Mouse (Mus musculus) spleen, adult 2 months (tissue): ENCODE measurements around the gene Rffl. TPM values are rescaled to one million over a fixed set of nuclear protein-coding genes. Genes with fewer than 3 reads are reported as not detected.
A peak's percentile ranks its signal among the peaks of the same experiment; 100 is the strongest.

ENCODE experiments used
- DNase-seq, 2 experiments: peaks; one replicate each; pipeline versions ENCODE4 v3.0.0 to v3.0.0-alpha.2; 2012 to 2021; ENCODE audit warnings: low spot score in 2 of 2, low read depth in 1 of 2
- H3K27ac ChIP-seq: fragments of 200-500 bp; 2 replicates; pipeline ENCODE4 v1.5.1; 2012; ENCODE audit warnings: low read length, inconsistent platforms; ENCODE audit not compliant: insufficient read depth
- H3K27me3 ChIP-seq: fragments of 200-500 bp; 2 replicates; pipeline ENCODE4 v1.6.1; 2012; ENCODE audit warnings: mild to moderate bottlenecking, moderate library complexity, low read length, inconsistent platforms; ENCODE audit not compliant: control insufficient read depth, insufficient read depth
- H3K36me3 ChIP-seq: fragments of 200-500 bp; 2 replicates; pipeline ENCODE4 v1.6.1; 2012; ENCODE audit warnings: mild to moderate bottlenecking, low read length, inconsistent platforms; ENCODE audit not compliant: control insufficient read depth, insufficient read depth
- H3K4me1 ChIP-seq: fragments of 200-500 bp; 2 replicates; pipeline ENCODE4 v1.6.1; 2011; ENCODE audit warnings: inconsistent platforms; ENCODE audit not compliant: control insufficient read depth, insufficient read depth, insufficient read length
- H3K4me3 ChIP-seq: fragments of 200-500 bp; 2 replicates; pipeline ENCODE4 v1.5.1; 2011; ENCODE audit warnings: mild to moderate bottlenecking, inconsistent platforms; ENCODE audit not compliant: insufficient read depth, insufficient read length; ENCODE audit errors: extremely low read depth
- CTCF ChIP-seq: fragments of 200-500 bp; IDR thresholded peaks from 2 replicates; pipeline ENCODE4 v1.5.1; 2011; ENCODE audit warnings: mild to moderate bottlenecking, inconsistent platforms; ENCODE audit not compliant: insufficient read depth, insufficient read length, insufficient replicate concordance; ENCODE audit errors: extremely low read depth
- POLR2A ChIP-seq: fragments of 200-500 bp; IDR thresholded peaks from 2 replicates; pipeline ENCODE4 v1.6.1; 2011; ENCODE audit warnings: low read depth, low read length, inconsistent platforms
- WGBS: fragments of 180-500 bp; shearing (Covaris S2); methylation state at CpG from one replicate; pipeline ENCODE4 v1.1.7; 2018; 5-methylcytosine and 5-hydroxymethylcytosine counted together
- polyA plus RNA-seq: library from polyadenylated mRNA; depleted of rRNA; stranded (reverse); fragments of >200 nt; gene quantifications from 2 replicates; pipeline ENCODE4 v1.2.3, GENCODE M21; 2012

The Rffl gene
- polyA plus RNA-seq, 1 experiment: 13.3 TPM

GRCm38 (mm10) chr11:82846938-82847337 is 24.1 kb downstream of the Rffl start:
- no peak for TF ChIP-seq CTCF
- TF ChIP-seq POLR2A: no peak
- Histone ChIP-seq H3K4me3 (no peak overlapping the region), H3K36me3 (no peaks in the 10 kb centered on the region), H3K4me1 (peaks cover 4% of the 10 kb centered on the region; the same call in 1 of the 2 replicates), H3K27me3 (no peaks in the 10 kb centered on the region), H3K27ac (no peak overlapping the region; the same call in 1 of the 2 replicates)
- no peak for DNase-seq
- 83% methylated on average over 3 of the region's 3 CpGs for WGBS

DNA sequence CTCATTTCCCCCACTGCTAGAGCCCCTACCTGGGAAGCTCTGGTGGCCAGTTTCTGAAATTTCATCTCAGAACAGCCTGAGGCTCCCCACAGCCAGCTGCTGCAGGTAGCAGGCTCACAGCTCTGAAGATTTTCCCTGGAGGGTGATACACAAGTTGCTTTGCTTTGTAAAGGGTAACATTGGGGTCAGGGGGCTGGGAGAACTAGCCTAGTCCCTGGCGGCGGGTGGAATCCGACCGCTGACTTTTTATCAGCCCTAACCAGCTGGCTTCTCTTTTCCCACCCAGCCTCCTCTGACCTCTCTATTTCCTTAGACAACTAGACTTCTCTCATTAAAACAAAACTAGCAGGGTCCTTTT is 25.0 kb downstream of the Rffl start:
- peaks cover 4% of the 10 kb centered on the region; the same call in 1 of the 2 replicates for H3K4me1 ChIP-seq
- H3K4me3 ChIP-seq: peak overlapping the region; percentile 20; the same call in 1 of the 2 replicates
- no peak for DNase-seq
- TF ChIP-seq POLR2A: no peak
- TF ChIP-seq CTCF: no peak
- 32% methylated on average over 4 of the region's 4 CpGs for WGBS
- no peaks in the 10 kb centered on the region for H3K27me3 ChIP-seq
- no peaks in the 10 kb centered on the region for H3K36me3 ChIP-seq
- peak overlapping the region; percentile 10; the same call in 1 of the 2 replicates for H3K27ac ChIP-seq

DNA sequence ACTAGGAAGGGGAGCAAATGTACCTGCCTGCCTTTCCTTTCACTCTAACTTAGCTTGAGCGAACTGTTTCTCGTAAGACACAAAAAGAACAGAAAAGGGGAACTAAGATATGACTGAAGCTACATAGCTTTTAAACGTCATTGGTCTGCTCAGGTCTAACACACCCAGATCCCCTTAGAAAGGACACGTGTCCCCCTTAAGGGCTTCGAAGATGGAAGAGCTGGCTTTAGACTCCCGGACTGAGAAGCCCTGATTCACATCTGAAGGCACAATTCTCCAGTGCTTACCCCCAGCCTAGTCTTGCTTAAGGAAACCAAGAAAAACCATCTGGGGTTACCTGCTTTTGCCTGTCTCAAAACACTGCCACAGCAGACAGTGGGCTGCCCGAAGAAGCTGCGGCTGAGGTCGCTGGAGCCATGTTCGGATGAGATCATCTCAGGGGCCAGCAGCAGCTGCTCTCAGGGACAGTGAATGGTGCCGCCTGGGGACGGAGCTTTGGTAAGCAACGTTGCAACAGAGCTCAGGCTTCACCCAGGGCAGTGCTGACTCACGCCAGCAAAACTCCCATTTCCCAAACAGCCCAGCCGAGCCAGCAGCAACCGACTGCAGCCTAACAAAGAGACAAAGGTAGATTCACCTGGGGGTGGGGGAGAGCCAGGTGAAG is 25.5 kb downstream of the Rffl start:
- DNase-seq: peak; percentile 24 to 31
- no peaks in the 10 kb centered on the region for H3K27me3 ChIP-seq
- TF ChIP-seq POLR2A (no peak), CTCF (no peak)
- no peaks in the 10 kb centered on the region for H3K36me3 ChIP-seq
- H3K4me3 ChIP-seq: peak overlapping the region; percentile 20; the same call in 1 of the 2 replicates
- H3K4me1 ChIP-seq: peaks cover 4% of the 10 kb centered on the region; the same call in 1 of the 2 replicates
- peak overlapping the region; percentile 10; the same call in 1 of the 2 replicates for H3K27ac ChIP-seq
- WGBS: 7% methylated on average over 16 of the region's 16 CpGs

- Histone ChIP-seq H3K36me3 (no peaks in the 10 kb centered on the region), H3K4me3 (peak overlapping the region; percentile 9), H3K4me1 (peaks cover 4% of the 10 kb centered on the region; the same call in 1 of the 2 replicates), H3K27me3 (no peaks in the 10 kb centered on the region), H3K27ac (peak overlapping the region; percentile 1; the same call in 1 of the 2 replicates)
- DNase-seq: no peak
- WGBS: 46% methylated on average over 11 of the region's 11 CpGs
- TF ChIP-seq CTCF (no peak), POLR2A (no peak)
These were observed 26.1 kb downstream of the Rffl start for GRCm38 (mm10) chr11:82844771-82845414.

DNA sequence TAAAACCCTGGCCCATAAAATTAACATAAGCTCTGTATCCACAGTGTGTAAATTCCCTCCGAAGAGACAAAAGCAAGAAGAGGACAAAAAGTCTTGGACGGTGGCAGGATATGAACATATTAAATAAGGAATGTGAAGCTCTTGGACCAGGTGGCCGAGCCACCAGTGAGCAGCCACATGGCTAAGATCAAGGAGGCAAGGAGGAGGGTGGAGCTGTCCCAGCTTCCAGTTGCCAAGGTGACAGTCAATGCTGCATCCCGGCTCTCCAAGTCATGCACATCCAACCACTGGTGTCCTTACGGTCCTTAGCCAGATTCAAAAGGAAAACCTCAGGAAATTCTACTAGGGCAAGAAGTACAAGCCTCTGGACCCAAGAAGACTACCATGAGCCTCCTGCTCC is 32.5 kb downstream of the Rffl start:
- no peaks in the 10 kb centered on the region; the same call in 1 of the 2 replicates for H3K4me1 ChIP-seq
- no peaks in the 10 kb centered on the region for H3K27me3 ChIP-seq
- H3K36me3 ChIP-seq: no peaks in the 10 kb centered on the region; the same call in 1 of the 2 replicates
- 91% methylated on average over 5 of the region's 5 CpGs for WGBS
- DNase-seq: no peak
- no peak overlapping the region for H3K4me3 ChIP-seq
- H3K27ac ChIP-seq: no peak overlapping the region
- TF ChIP-seq CTCF (no peak), POLR2A (no peak)

- 88% methylated on average over 7 of the region's 7 CpGs for WGBS
- TF ChIP-seq CTCF (no peak), POLR2A (no peak)
- Histone ChIP-seq H3K36me3 (no peaks in the 10 kb centered on the region; the same call in 1 of the 2 replicates), H3K27me3 (no peaks in the 10 kb centered on the region), H3K4me1 (no peaks in the 10 kb centered on the region; the same call in 1 of the 2 replicates), H3K4me3 (no peak overlapping the region), H3K27ac (no peak overlapping the region)
- DNase-seq: no peak
These were observed 33.2 kb downstream of the Rffl start for GRCm38 (mm10) chr11:82837848-82838247.

DNA sequence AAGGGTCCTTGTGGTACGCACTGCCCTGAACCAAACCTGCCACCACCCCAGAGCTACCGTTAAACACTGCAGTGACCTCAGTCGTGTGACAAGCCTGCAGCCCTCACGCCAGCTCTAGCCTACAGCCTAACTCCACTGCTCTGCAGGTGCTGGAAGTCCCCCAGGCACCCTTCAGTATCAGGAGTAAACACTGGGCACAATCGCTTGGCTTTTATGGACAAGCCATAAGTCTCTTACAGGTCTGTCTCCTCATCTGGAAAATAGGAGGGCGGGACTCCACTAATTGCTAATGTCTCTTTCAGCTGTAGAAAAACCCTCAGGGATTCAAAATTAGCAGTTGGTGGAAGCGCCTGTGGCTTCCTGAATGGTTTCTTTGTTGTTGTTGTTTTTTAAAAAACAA is 33.8 kb downstream of the Rffl start:
- WGBS: 78% methylated on average over 7 of the region's 7 CpGs
- no peaks in the 10 kb centered on the region; the same call in 1 of the 2 replicates for H3K36me3 ChIP-seq
- no peak for TF ChIP-seq POLR2A
- TF ChIP-seq CTCF: no peak

More for the DNA sequence above, 33.8 kb downstream of the Rffl start:
- Histone ChIP-seq H3K4me3 (no peak overlapping the region), H3K27me3 (no peaks in the 10 kb centered on the region), H3K4me1 (no peaks in the 10 kb centered on the region; the same call in 1 of the 2 replicates), H3K27ac (no peak overlapping the region)
- no peak for DNase-seq
